Mouse (Mus musculus) spleen, postnatal 4 days (tissue): ENCODE results near the gene Rtn4rl2.
"Not testable (repeated sequence)": the region's sequence is repeated elsewhere in the genome, so short reads cannot be mapped to it uniquely, and the experiment has no call there.

ENCODE experiments used
- DNase-seq, 2 experiments: peaks; one replicate each; pipeline ENCODE4 v3.0.0; 2022; ENCODE audit warnings: low spot score in 2 of 2

The Rtn4rl2 gene

DNA sequence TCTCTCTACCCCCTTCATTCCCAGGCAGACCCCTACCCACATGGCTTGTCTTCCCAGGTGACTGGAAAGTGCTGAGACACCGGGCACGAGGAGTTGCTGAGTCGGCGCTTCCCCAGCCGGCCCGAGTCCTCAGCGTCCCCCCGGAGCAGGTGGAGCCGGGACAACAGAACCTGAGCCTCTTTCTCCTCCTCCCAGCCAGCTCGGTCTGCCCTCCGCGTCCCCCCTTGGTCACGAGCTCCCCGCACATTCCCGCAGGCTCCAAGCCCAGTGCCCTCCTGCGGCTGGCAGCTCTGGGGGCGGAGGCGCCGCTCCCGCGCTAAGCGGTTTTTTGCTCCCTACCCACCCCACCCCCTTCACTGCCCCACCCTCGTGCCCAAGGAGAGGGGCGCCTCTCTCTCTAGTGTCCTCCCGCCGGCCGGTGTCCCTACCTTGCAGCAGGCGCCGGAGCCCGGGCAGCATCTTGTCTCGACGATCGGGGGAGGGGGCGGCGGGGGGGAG is at the start of gene Rtn4rl2:
Gene Rtn4rl2, minus strand, starts transcription at position 477 of the 498 bp plus-strand sequence.
- DNase-seq, result peak in 1 of 2 experiments; percentile 68

DNA sequence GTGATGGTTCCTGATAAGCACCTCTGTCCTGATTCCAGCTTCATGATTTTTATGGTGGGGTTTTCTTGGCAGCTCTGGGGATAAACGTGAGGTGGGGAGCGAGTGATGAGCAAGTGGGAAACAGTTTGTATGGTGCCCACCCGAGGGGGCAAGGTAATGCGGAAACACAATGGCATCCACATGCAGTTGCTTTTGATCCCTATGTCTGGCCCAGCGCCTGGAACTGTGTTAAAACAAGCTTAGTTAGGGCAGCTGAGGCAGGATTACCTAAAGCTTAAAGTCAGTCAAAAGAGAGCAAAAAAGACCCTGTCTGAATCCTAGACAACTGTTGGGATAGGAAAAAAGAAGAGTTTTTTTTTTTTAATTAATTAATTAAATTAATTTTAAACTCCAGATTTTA is 48.6 kb upstream of the Rtn4rl2 start:
- no peak for DNase-seq

DNA sequence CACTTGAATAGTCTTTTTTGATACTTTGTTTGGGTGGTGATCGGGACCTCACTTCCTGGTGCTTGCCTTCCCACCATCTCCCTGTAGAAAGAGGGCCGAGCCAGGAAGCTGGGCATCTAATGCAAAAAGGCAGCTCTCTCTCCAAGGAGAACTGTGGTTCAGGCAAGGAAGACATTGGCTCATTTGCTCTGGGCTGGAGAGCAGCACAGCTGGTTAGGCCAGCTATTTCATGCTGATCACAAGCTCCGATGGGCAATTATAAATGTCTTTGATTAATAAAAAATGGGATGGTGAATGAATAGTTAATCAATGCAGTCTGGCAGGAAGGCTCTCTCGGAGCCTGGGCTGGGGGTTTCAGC is 48.1 kb upstream of the Rtn4rl2 start:
- DNase-seq, result no peak

DNA sequence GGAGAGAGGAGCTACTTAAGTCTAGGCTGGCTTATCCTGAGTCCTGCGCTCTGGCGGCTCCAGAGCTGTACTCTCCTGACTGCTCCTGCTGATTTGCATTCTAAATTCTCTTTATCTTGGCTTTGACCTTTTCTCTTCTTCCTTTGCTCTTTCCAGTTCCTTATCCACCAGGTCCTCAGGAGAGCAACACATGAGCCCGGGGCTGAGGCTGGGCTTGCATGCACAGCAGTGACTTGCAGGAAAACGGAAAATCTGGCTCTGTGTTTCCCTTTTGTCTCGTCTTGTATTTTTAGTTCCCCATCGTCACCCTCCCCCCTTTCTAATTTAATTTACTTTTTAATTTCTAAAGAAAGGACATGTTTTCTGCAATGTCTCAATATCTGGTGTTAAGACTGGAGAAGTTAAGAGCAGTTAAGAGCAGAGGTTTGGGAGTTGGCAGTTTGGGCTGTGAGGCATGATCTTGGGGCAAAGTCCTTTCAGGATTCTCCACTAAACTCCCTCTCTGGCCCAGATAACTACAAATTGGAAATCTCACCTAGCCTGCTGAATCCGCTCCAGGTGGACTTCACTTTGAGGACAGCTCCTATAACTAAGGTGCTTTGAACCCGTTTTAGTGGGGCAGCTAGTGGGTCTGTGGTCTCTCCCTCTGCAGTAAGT is 47.6 kb upstream of the Rtn4rl2 start:
- DNase-seq, result no peak

DNA sequence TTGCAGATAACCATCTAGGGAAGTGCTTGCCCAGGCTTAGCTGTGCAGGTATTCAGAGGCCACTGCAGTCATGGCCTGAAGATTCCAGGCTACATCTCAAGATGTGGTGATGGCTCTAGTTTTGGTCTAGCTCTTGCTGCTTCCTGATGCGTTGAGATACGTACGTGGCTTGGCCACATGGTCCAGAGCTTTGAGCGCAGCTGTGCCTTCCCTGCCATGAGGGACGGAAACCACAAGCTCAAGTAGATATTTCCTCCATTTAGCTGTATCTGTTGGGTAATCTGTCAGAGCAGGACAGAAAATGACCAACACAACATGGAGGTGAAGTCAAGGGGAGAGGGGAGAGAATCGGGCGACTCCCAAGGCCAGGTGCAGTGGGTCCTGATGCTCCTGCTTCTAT is 43.7 kb upstream of the Rtn4rl2 start:
- no peak for DNase-seq

DNA sequence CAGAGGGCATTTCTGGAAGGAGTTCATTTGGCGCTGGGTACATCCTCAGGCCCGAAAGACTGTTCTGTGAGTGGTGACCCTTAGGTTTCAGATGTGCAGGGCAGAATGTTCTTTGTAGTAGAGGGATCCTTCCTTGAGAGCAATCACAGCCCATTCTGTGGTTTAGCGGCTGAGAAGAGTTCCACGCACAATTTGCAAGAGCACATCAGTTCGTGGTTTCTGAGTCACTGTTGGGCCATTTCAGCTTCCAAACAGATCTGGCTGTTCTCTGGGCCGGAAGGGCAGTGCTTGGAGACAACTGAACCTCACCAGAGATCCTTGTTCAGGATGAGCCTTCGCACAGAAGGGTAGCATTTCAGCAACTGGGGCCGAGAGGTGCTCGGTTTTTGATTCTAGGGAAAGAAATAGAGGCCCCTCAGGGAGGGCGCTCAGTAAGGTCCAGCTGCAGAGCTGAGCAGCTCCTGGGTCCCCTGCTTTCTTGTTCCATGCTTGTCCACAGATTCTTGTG is 33.1 kb upstream of the Rtn4rl2 start:
- DNase-seq, result no peak

DNA sequence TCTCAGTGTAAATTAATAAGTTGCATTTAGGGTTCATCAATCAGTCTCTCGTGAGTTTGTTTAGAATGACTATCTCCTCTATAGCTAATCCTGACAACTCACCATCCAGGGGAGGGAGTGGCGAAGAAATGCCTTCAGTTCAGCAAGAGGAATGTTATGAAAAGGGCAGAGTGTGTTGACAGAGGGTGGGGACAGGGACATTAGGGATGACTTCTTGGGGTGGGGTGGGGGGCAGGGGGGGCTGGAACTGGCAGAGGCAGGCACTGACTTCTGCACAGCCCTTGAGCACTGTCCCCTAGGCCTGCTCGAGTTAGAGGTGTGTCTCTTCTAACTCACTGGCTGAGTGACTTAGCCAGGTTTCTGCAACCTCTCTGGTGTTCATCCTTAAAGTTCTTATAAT is 31.7 kb upstream of the Rtn4rl2 start:
- no peak for DNase-seq

DNA sequence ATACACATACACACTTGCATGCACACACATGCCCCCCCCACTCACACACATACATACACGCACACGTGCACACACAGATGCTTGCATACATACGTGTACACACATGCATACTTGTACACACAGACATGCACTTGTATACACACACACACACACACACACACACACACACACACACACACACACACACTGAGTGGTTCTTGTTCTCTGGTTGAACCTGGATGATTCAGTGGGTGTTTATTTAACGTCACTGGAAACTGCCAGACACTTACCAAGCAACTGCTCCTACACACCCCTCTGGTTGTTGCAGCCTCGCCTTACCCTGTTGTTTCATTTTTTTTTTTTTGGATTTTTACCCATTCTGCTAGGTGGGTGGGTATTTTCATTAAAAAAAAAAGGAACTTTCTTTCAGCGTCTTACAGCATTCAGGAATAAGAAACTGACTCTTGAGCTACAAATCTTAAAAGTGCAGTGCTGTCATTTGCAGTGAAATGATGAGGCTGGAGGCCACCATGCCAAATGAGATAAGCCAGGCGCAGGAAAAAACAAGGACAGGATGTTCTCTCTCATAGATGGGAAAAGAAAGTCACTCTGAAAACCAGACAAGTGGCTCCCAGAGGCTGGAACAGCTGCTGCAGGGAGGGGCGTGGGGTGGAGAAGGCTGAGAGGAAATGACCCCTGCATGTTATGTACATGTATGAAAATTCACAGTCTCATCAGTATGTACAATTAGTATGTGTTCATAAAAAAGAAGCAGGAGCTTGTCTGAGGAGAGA is 30.2 kb upstream of the Rtn4rl2 start:
- no peak for DNase-seq

DNA sequence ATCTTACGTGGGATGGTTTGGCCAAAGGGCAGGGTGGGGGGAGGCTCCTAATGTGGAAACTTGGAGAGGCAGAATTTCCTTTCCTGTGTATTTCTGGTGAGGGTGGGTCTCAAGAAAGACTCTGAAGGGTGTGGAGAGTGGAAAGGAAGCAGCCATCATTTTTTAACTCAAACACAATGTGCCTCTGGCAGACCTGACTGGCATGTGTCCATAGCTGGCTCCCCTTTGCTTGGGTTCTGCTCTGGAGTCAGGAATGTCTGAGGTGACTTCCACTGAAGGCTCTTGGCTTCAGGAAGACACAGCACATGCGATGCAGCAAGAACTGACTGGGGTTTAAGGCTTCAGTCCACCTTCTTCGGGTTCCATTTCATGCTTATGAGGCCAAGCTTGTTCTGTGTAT is 28.8 kb upstream of the Rtn4rl2 start:
- DNase-seq, result no peak

DNA sequence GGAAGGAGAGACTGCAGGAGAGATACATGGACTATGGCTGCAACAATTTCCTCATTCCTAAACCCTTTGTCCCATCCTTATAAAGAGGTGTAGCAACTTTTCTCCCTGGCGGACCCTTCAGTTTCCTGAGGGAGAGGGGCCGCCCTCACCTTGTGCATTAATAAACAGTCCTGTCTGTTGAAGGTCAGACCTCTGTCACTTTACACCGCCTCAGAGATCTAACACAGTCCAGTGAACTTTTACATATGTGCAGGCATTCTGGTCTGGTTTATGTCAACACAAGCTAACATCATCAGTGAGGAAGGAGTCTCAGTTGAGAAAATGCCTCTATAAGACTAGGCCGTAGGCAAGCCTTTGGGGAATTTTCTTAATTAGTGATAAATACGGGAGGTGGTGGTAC is 27.4 kb upstream of the Rtn4rl2 start:
- DNase-seq, result no peak

DNA sequence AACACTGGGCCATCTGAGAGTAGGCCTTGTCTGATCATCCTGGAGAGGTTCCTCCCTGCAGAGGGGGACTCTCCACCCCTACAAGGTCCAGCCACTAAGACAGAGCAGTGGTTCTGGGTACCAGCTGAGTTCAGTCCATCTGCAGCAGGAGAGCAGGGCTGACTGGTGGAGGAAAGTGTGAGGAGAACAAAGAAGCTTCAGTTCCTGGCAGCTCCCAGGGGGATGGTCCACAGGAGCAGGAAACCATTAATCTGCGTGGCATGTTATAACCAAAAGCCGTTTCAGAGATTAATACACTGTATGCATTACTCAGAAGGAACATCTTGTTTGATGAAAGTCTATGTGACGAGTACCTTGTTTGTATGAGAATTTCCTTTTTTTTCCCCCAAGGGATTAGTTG is 26.2 kb upstream of the Rtn4rl2 start:
- no peak for DNase-seq

DNA sequence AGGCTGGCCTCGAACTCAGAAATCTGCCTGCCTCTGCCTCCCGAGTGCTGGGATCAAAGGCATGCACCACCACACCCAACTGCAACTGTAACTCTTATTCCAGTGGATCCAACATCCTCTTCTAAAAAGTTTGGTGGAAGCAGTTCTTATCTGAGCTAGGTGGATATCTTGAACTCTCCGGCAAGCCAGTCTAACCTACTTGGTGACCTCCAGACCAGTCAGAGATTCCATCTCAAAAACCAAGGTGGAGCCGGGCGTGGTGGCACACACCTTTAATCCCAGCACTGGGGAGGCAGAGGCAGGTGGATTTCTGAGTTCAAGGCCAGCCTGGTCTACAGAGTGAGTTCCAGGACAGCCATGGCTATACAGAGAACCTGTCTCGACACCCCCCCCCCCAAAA is 10.2 kb upstream of the Rtn4rl2 start:
- DNase-seq, result not testable (repeated sequence)

DNA sequence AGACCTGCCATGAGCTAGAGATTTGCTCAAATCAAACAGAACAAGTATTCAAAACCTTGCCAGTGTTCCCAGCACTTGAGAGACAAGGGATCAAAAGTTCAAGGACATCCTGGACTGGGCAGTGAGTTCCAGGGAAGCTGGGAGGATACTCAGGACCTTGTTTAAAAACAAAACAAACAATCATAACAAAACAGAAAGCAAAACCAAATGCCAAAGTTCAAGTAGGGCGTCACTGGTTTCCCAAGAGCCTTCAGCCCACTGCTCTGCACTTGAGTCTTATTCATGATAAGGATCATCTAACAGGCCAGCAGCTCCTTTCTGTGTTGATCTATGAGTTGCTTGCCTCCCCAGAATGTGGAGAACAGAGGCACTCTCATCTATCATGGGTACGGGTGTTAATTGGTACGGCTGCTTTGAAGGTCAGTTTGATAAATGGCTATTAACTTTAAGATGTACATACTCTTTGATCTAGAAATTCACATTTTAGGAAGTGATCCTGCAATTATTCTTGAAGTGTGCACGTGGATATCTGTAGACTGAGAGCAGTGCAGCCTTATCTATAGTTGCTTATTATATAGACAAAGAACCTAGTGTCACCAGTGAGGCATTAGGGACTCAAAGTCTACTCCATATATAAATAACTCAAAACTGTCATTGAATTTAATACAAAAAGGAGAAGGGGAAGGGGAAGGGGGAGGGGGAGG is 9.1 kb upstream of the Rtn4rl2 start:
- DNase-seq, result no peak

DNA sequence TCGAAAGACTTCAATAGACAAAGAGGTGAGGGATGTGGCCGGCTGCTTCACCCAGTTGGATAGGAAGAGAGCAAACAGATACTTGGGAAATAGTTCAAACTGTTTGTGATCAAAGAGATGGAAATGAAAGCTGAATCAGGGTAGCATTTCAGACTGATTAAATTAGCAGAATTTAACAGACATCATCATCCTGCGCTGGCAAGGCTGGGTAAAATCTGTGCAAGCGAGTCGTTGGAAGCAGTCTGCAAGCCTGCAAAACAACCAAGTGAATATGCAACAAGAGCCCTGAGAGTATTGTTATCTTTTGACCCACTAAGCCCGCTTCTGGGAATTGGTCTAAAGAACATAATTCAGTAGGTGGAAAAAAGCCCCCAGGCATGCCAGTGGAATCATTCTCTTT is 6.8 kb upstream of the Rtn4rl2 start:
- no peak for DNase-seq

DNA sequence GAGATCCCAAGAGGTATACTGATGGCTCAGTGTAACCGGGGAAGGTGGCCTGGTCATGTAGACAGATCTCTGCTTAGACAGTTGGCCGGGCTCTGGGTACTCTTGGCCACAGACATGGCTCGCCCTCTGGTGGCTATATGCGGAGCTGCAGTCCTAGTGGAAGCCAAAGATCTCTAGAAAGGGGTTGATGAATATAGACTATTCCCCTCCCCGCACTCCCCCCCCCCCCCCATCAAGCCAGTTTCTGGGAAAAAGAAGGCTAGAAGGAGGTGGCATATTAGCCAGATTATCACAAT is 3.5 kb upstream of the Rtn4rl2 start:
- DNase-seq, result peak; percentile 79 to 90

DNA sequence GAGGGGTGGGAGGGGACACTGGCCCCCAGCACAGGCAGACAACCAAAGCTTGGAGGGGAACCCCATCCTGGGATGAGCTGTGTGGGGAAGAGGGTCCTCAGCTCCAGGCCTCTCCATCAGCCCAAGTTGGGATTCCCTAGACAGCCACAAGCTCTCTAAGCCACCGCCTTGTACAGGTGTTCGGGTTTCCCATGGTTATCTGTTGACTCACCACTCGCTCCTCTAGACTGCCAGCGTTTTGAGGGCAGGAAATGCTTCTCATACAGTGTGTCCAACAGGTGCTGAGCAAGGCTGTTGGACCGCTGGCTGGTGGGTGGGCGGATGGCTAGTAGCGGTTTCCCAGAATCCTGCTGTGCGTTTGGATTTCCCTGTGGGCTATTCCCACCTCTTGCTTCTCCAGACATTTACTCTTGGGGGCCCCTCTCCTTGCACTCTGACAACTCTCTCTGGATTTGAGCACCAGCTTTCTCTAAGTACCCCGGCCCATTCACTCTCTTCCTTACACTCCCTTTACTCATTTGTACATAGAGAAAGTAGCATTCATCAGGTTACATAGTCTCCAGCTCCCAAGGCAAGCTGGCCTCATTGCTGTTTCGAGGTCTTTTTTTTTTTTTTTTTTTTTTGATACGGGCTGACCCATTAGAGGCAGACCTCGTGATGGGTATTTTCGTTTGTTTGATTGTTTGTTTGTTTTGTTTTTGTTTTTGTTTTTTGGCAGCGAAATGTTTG is 3.0 kb upstream of the Rtn4rl2 start:
- DNase-seq, result peak in 1 of 2 experiments; percentile 59

DNA sequence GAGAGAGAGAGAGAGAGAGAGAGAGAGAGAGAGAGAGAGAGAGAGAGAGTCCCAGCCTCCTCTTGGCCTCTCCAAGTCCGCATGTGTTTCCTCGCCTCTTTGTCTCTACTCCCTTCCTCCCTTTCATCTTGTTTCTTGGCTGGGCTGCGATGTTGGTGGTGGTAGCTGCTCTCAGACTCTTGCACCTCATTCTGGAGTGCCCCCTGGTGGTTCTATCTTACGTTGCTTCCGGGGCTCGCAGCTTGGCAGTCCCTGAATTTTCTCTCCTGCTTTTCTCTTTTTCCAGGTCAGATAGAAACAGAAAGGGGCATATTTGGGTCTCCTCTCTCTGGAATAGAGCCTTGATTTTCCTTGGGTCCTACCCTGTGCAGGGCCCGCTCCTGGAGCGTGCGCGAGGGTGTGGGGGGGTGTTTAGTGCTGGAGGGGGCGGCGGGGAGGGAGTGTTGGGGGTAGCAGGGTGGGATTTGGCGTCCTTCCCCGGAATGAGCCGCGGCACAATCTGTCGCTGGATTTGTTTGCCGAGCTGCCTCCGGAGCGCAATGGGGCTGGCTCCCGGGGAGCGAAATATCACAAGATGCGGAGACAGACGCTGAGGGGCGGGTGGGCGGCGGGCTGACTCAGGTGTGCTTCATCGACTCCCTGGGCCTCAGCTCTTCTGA is 2.3 kb upstream of the Rtn4rl2 start:
- DNase-seq, result peak; percentile 77 to 88

DNA sequence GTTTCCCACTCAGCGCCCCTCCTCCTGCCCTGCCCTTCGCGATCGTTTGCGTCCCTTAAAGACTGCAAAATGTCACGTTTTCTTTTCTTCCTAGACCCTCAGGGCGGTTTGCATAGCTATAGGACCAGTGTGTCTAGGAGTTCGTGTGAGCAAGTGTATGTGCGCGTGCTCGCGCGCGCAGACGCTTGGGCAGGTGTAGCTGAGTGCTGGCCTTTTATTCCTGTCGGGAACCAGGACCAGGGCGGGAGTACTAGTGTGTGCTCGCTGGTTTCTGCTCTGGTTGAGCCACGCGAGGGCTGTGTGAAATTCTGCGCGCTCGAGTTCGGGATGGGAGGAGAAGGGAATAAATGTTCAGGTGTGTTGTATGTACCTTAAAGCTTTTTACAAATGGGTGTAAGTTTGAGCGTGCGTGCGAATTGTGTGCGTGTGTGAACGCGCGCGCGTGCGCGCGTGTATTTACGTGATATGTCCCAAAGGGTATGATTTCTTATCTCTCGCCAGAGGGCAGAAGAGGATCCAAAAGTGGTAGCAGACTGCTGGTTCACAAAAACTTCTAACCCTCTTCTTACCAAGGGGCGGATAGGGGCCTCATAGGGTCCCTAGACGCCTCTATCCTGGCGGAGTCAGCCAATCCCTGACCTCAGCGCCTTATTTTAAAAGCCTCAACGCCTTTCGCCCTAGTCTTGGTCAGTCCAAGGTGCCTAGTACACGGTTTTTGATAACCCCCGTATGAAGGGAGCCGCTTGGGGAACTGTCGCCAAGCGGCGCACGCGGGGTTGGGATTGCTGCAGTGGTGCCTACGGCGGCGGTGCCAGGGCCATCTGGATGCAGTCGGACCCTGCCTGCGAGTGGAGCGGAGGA is 1.1 kb upstream of the Rtn4rl2 start:
- DNase-seq, result peak; percentile 26 to 67

DNA sequence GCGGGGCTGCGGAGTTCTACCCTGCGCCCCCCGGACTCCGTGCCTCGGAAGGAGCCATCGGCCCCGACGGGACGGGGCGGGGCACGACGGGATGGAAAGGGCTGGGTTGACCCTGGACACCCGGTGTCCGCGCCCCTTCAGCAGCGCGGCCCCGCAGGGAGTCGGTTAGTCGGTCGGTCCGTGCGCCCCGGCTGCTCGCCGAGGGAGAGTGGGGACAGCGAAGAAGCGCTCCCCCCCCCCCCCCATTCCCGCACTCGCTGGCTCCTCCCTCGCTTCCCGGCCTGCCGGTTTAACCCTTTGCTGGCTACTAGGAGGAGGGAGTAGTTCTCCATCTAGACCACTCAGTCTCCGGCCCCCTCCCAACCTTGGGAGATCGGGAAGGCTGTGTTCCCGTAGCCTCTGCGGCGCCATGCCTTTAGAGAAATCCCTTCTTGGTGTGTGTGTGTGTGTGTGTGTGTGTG is 341 bp upstream of the Rtn4rl2 start:
- peak in 1 of 2 experiments; percentile 66 for DNase-seq
